Mouse (Mus musculus) left cerebral cortex, postnatal 25 days (tissue): ENCODE results near the gene Cd34. TPM values are rescaled to one million over a fixed set of nuclear protein-coding genes. Genes with fewer than 3 reads are reported as not detected.

Experiments
- DNase-seq, 2 experiments: peaks; one replicate each; pipeline ENCODE4 v3.0.0; 2022; ENCODE audit warnings: low spot score in 2 of 2, mixed read lengths in 1 of 2
- intact Hi-C: fragments of 180-260 bp; cut with DNase I; formaldehyde crosslinking; loops from one replicate; pipeline ENCODE4 v1.15.1; 2025
- total RNA-seq, 2 experiments: library from RNA; stranded (reverse); gene quantifications; 2 replicates each; pipeline ENCODE4 v1.2.3; 2021

The Cd34 gene
- total RNA-seq, 2 experiments from 2014 or later, result 52.1 to 57.5 TPM

DNA sequence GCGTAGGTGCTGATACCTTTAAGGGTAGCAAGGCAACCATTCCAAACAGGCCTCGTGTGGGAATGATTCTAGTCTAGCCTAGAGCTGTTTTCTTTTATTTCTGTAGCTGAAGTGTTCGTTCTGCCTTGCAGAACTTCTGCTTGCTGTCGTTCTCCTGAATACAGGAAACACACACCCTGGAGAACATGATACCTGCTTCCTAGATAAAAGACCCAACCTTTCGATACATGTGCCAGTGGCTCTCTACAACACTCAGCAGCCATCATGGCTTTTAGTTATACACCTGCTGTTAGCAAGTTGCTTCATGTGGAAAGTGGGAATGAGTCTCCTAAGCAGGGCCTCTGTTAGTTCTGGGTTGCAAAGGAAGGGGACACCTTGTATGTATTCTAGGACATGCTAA, 55.6 kb downstream of the Cd34 start:
- DNase-seq, result no peak
- intact Hi-C loops, result no loop called here

DNA sequence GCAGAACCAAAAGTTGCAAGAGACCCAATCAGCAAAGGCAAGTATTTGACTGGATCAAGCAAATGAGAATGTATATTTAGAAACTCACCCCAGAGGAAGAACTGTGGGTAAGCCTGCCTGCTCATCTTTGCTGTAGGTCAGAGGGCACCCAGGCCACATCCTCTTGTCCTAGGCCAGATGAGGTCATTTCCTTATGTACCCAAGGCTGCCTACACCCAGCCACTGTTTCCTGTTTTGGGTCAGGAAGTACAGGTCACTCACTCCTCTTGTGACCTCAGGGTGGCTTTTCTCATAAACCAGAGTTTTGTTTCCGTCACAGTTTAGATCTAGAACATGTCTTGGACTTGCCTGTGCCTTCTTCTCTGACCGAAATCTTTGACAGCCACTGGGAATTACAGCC, 56.6 kb downstream of the Cd34 start:
- intact Hi-C loops, result no loop called here
- no peak for DNase-seq

DNA sequence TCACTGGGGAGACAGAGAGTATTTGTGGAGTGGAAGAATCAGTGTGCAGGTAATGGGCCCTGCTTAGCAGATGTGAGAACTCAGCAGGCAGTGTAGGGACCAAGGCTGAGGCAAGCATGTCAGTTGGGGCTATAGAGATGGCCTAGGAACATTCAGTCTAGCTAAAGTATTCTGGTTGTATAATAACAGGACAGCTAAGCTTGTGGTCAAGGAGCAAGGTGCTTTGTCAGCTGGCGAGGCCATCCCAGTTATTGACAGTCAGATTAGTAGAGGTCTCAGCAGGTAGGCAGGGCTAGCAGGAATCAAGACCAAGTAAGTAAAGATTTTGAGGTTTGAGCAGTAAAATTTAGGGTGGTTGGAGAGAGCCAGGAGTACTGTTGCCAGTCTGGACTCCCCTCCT, 59.8 kb downstream of the Cd34 start:
- DNase-seq, result no peak

DNA sequence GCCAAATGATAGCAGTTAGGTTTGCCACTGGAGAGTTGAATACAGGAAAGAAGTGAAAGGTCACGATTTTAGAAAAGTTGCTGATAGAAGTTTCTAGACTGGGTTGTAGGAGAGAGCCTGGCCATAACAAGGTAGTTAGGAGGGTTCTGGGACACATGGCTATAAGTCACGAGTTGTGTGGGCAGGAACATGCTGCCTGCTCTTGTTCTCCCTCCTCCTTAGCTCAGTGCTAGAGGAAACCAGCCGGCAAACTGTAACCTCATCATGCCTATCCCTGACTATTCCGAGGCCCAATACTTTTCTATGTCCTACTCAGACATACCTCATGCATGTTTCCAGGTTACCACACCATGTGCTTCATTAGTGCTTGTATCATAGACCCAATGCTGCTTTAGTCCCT, 64.7 kb downstream of the Cd34 start:
- DNase-seq, result peak in 1 of 2 experiments; percentile 66
- intact Hi-C loops, result no loop called here

More for the DNA sequence above, 59.8 kb downstream of the Cd34 start:
- intact Hi-C loops, result no loop called here

DNA sequence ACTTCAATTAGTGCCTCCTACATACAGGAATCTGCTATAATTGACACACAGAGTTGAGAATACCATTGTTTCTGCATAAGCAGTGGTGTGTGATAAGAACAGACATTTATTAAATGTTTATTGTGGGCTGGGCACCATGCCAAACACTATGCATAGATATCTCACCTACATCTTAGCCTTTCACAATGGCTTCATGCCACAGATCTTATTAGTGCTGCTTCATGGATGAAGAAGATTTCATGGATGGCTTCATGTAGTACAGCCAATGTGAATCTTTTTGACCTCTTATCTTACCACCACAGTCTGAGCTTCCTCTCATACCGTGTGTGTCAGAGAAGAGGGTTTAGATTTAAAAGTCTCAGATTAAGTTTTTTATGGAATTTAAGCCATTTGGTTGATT, 65.6 kb downstream of the Cd34 start:
- intact Hi-C loops, result no loop called here
- DNase-seq, result no peak

DNA sequence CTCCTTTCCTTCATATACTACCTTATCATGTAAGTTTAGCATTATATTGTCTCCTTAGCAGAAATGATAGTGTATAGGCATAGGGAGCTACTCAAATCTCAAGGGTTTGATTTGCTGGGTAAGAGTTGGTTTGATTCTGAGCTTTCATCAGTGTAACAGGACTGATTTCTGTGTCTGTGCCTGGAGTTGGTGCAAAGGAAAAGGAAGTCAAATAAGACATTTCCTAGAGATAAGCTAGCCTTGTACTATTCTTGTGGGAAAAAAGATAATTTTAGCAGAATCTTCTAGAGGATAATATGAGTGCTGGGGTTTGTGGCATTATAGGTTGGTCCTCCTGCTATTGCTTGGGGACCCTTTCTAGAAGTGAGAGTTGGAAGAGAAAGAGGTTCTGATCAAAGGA, 67.6 kb downstream of the Cd34 start:
- intact Hi-C loops, result no loop called here

More for the DNA sequence above, 67.6 kb downstream of the Cd34 start:
- DNase-seq, result no peak

Other genes starting within 250 kb of the Cd34 start
- 1 to 10 TPM; 4.0 to 4.6 TPM for gene Cd46, start 153.4 kb downstream of the Cd34 start, total RNA-seq
- 10 to 100 TPM; 32.9 to 35.8 TPM for gene Cr1l, start 192.8 kb downstream of the Cd34 start, total RNA-seq
- under 1 TPM; 0.48 to 0.69 TPM for gene Cr2, start 237.9 kb downstream of the Cd34 start, total RNA-seq